Mouse (Mus musculus) olfactory bulb, adult 2 months (tissue): ENCODE measurements around the gene Disc1.

ENCODE experiments used
- CTCF ChIP-seq: fragments of 200-500 bp; IDR thresholded peaks from 2 replicates; pipeline ENCODE4 v1.5.1; 2012; ENCODE audit warnings: low read depth, mild to moderate bottlenecking, low read length, moderate library complexity; ENCODE audit not compliant: insufficient read depth
- POLR2A ChIP-seq: fragments of 200-500 bp; IDR thresholded peaks from 2 replicates; pipeline ENCODE4 v1.6.1; 2012; ENCODE audit warnings: mild to moderate bottlenecking, low read depth, low read length, moderate library complexity; ENCODE audit not compliant: insufficient read depth

GRCm38 (mm10) chr8:125113171-125113570 is 59.2 kb downstream of the Disc1 start:
- TF ChIP-seq CTCF, result no peak
- TF ChIP-seq POLR2A, result no peak
